Mouse (Mus musculus) layer of hippocampus, adult 18-20 months (tissue): ENCODE results near the gene Sppl3. TPM values are rescaled to one million over a fixed set of nuclear protein-coding genes. Genes with fewer than 3 reads are reported as not detected.

Experiments
- DNase-seq, 2 experiments: peaks; one replicate each; pipeline ENCODE4 v3.0.0; 2022; ENCODE audit warnings: low spot score in 2 of 2
- total RNA-seq, 2 experiments: library from RNA; stranded (reverse); gene quantifications; 2 replicates each; pipeline ENCODE4 v1.2.3; 2021

Sppl3 gene
- total RNA-seq, 2 experiments from 2014 or later = 76.9 to 77.9 TPM

DNA sequence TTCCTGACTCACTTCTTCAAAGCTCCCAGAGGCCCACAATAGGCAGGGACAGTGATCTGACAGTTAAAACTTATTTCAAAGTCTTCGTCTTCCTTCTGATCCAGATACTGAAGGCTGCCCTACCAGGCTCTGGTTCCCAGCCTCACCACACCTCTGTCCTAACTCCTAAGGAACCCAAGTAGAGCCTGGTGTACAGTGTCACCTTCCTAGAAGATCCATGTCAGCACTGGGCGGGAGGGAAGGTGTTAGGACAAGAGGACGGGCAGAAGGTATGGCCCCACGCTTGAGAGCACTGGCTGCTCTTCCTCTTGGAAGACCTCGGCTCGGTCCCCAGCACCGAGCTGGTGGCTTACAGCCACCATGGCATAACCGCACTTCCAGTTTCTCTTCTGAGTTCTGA lies 137.4 kb downstream of the Sppl3 start:
- DNase-seq = no peak

Other genes starting within 250 kb of the Sppl3 start
- 10 to 100 TPM; 44.5 to 48.1 TPM for gene Ankrd13a, start 236.5 kb upstream of the Sppl3 start, total RNA-seq
- gene Git2, start 235.6 kb upstream of the Sppl3 start, total RNA-seq = 10 to 100 TPM; 44.5 to 45.6 TPM
- 100 to 1,000 TPM; 162 to 169 TPM for gene 1500011B03Rik, start 187.7 kb upstream of the Sppl3 start, total RNA-seq
- not detected for gene 4930519G04Rik, start 157.5 kb upstream of the Sppl3 start, total RNA-seq
- under 1 TPM; 0.37 to 0.63 TPM for gene Gm9936, start 152.5 kb upstream of the Sppl3 start, total RNA-seq
- gene Oasl2, start 114.2 kb upstream of the Sppl3 start, total RNA-seq = 1 to 10 TPM; 1.6 to 2.8 TPM
- not detected for gene Oasl1, start 87.9 kb upstream of the Sppl3 start, total RNA-seq
- gene 2210016L21Rik, start 69.0 kb upstream of the Sppl3 start, total RNA-seq = 100 to 1,000 TPM; 228 to 232 TPM
- not detected for gene Hnf1a, start 40.0 kb upstream of the Sppl3 start, total RNA-seq
- not detected for gene Gm10401, start 87.2 kb downstream of the Sppl3 start, total RNA-seq
- gene Acads, start 108.2 kb downstream of the Sppl3 start, total RNA-seq = 1 to 10 TPM; 7.5 to 8.1 TPM
- gene Unc119b, start 123.8 kb downstream of the Sppl3 start, total RNA-seq = 10 to 100 TPM; 28.1 to 30.2 TPM
- 10 to 100 TPM; 92.5 to 95.1 TPM for gene Mlec, start 147.0 kb downstream of the Sppl3 start, total RNA-seq
- 100 to 1,000 TPM; 122 to 123 TPM for gene Cabp1, start 183.2 kb downstream of the Sppl3 start, total RNA-seq
- 100 to 1,000 TPM; 105 to 112 TPM for gene Pop5, start 224.7 kb downstream of the Sppl3 start, total RNA-seq